Mouse (Mus musculus) ES-Bruce4 (cell line): Measurements from ENCODE around the gene Olfr572. TPM values are rescaled to one million over a fixed set of nuclear protein-coding genes. Genes with fewer than 3 reads are reported as not detected.

Experiments used
- H3K27ac ChIP-seq: 2 replicates; pipeline ENCODE4 v1.5.1; 2012; ENCODE audit warnings: low read length, inconsistent platforms; ENCODE audit not compliant: insufficient read depth
- H3K27me3 ChIP-seq: 2 replicates; pipeline ENCODE4 v1.6.1; 2012; ENCODE audit warnings: mild to moderate bottlenecking, low read length, inconsistent platforms; ENCODE audit not compliant: control insufficient read depth, poor library complexity, insufficient read depth, severe bottlenecking
- H3K36me3 ChIP-seq: 2 replicates; pipeline ENCODE4 v1.6.1; 2012; ENCODE audit warnings: inconsistent platforms, mild to moderate bottlenecking, low read length, moderate library complexity; ENCODE audit not compliant: control insufficient read depth, poor library complexity, insufficient read depth, severe bottlenecking
- H3K4me1 ChIP-seq: one replicate; pipeline ENCODE4 v1.8.1; 2011; ENCODE audit warnings: low read length; ENCODE audit not compliant: control insufficient read depth, insufficient read depth
- H3K4me3 ChIP-seq: 2 replicates; pipeline ENCODE4 v1.5.1; 2011; ENCODE audit warnings: low read depth, mild to moderate bottlenecking, low read length
- H3K9ac ChIP-seq: 2 replicates; pipeline ENCODE4 v1.6.1; 2012; ENCODE audit warnings: low read depth, mild to moderate bottlenecking, inconsistent platforms; ENCODE audit not compliant: poor library complexity, severe bottlenecking
- H3K9me3 ChIP-seq: replicated peaks from 2 replicates; pipeline ENCODE4 v1.6.1; 2012; ENCODE audit warnings: mild to moderate bottlenecking, low read length, inconsistent platforms; ENCODE audit not compliant: control insufficient read depth, poor library complexity, insufficient read depth, severe bottlenecking
- CTCF ChIP-seq: IDR thresholded peaks from one replicate; pipeline ENCODE4 v1.8.1; 2011; ENCODE audit warnings: low read depth, low read length
- EP300 ChIP-seq: IDR thresholded peaks from 2 replicates; pipeline ENCODE4 v1.6.1; 2011; ENCODE audit warnings: low read depth, low read length; ENCODE audit not compliant: insufficient read depth
- POLR2A ChIP-seq: IDR thresholded peaks from one replicate; pipeline ENCODE4 v1.8.1; 2011; ENCODE audit warnings: low read length; ENCODE audit not compliant: insufficient read depth
- polyA plus RNA-seq: library from polyadenylated mRNA; stranded (reverse); fragments of >200 nt; gene quantifications from 2 replicates; pipeline ENCODE4 v1.2.4, GENCODE M21; 2011; ENCODE audit warnings: low read depth; ENCODE audit not compliant: missing spikeins, insufficient read depth, insufficient read length

Olfr572 gene
- polyA plus RNA-seq, 1 experiment, result not detected

DNA sequence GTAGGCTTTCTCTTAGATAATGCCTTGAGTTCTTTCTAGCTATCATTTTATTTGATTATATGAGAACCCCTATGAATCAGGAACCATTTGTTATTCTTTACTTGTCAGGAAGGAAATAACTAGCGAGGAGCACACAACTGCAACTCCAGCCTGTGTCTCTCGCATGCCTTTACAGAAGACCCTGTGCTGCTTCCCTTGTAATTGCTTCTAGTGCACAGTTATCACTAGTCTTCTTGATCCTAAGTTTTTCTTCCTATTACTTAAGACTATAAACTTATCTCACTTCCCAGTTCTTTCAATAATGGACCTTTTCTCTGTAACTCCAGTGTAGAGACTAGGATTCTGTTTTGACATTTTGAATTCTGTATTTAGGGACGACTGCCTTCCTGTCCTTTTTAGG lies 33.9 kb downstream of the Olfr572 start:
- H3K27me3 ChIP-seq, result no peaks in the 10 kb centered on the region
- H3K27ac ChIP-seq, result no peak overlapping the region
- no peak overlapping the region for H3K4me3 ChIP-seq
- H3K9ac ChIP-seq, result no peak overlapping the region
- H3K9me3 ChIP-seq, result no peaks in the 10 kb centered on the region
- H3K36me3 ChIP-seq, result no peaks in the 10 kb centered on the region
- H3K4me1 ChIP-seq, result no peaks in the 10 kb centered on the region
- no peak for TF ChIP-seq POLR2A

DNA sequence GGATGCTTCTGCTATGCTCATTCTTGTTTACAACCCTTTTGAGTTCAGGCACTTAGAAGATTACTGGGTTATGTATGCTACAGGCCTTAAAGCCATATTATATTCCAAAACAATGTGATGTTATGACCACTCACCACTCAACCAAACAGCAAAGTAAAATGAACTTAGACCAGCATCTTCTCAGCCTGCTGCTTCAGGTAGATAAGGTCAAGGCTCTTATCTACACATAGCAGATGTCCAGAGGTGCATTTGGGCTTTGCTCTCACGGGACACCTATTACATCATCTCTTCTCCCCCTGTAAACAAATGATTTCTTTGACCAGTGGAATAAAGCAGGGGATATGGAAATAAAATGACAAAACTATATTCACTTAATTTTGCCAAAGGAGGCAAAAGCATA lies 34.4 kb downstream of the Olfr572 start, which contains the start of gene Olfr575:
Gene Olfr575, minus strand, starts transcription at position 183 of the 400 bp plus-strand sequence.
- Histone ChIP-seq H3K4me1 (no peaks in the 10 kb centered on the region), H3K27me3 (no peaks in the 10 kb centered on the region), H3K36me3 (no peaks in the 10 kb centered on the region), H3K27ac (no peak within 1 kb of the TSS), H3K9ac (no peak within 1 kb of the TSS), H3K4me3 (no peak within 1 kb of the TSS), H3K9me3 (no peaks in the 10 kb centered on the region)
- no peak for TF ChIP-seq POLR2A
- no peak for TF ChIP-seq CTCF
- no peak for TF ChIP-seq EP300

DNA sequence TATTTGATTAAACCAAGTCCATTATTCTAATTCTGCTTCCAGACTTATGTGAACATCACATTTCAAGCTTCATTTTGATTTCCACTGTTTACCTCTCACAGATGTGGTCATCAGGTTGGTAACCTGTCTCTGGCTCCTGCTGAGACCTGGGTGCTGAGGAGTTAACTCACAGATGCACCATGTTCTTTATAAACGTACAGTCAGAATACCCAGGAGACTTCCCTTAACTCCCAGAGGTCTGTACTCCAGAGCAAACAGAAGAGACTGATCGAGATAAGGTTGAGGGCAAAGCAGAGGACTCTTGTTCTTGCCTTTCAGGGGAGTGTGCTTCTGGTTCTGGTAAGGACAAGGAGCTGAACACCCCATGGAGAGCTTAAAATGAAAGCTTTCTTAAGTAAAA lies 38.2 kb downstream of the Olfr572 start, which contains the start of gene Olfr576:
Gene Olfr576, plus strand, starts transcription at position 301 of the 400 bp plus-strand sequence.
- no peak within 1 kb of the TSS for H3K9ac ChIP-seq
- no peaks in the 10 kb centered on the region for H3K36me3 ChIP-seq
- H3K4me3 ChIP-seq, result no peak within 1 kb of the TSS
- no peaks in the 10 kb centered on the region for H3K9me3 ChIP-seq
- no peak for TF ChIP-seq CTCF
- no peak for TF ChIP-seq POLR2A
- no peak for TF ChIP-seq EP300
- H3K27me3 ChIP-seq, result peaks cover 2% of the 10 kb centered on the region; the same call in 1 of the 2 replicates
- H3K4me1 ChIP-seq, result no peaks in the 10 kb centered on the region
- H3K27ac ChIP-seq, result no peak within 1 kb of the TSS

DNA sequence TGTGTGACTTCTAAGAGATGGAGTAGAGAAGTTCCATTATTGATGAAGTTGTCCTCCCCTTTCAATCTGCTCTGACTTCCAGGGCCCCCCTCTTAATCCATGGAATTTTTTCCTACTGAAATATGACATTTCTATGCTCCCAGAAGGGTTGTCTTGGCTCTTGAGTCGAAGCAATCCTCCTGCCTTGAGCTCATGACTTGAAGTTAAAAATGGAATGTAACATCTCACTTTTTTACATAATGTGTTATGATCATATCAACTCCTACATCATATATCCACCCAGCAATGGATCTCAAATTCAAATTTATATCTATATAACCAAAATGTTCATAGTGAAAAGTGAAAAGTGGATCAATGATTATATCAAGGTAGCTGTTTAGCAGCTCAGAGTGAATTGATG lies 50.2 kb downstream of the Olfr572 start:
- H3K4me1 ChIP-seq, result no peaks in the 10 kb centered on the region
- no peak overlapping the region for H3K9ac ChIP-seq
- H3K36me3 ChIP-seq, result no peaks in the 10 kb centered on the region
- H3K4me3 ChIP-seq, result no peak overlapping the region
- H3K27me3 ChIP-seq, result no peaks in the 10 kb centered on the region
- TF ChIP-seq EP300, result no peak
- TF ChIP-seq POLR2A, result no peak
- TF ChIP-seq CTCF, result no peak
- H3K9me3 ChIP-seq, result no peaks in the 10 kb centered on the region
- H3K27ac ChIP-seq, result no peak overlapping the region

DNA sequence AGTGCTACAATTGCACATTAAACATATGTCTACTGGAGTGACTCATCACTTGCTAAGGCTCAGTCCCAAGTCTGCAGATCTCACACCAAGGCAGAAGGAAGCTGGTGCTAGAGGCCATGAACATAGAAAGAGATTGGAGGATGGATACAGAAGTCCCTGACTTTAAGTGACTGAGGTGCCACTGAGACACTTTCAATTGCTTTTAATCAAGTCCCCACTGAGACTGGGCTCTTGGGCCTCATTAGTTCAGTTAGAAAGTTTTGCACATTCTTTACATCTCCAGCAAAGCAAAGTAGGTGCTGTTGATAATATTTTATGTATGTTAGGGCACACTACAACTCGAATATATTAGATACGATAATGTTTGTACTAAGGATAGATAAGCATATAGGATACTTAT lies 51.6 kb downstream of the Olfr572 start, which contains the start of gene Olfr577:
Gene Olfr577, minus strand, starts transcription at position 101 of the 400 bp plus-strand sequence.
- TF ChIP-seq CTCF, result no peak
- no peak for TF ChIP-seq POLR2A
- TF ChIP-seq EP300, result no peak
- H3K9me3 ChIP-seq, result no peaks in the 10 kb centered on the region
- no peaks in the 10 kb centered on the region for H3K27me3 ChIP-seq
- no peaks in the 10 kb centered on the region for H3K4me1 ChIP-seq
- H3K4me3 ChIP-seq, result no peak within 1 kb of the TSS
- H3K36me3 ChIP-seq, result no peaks in the 10 kb centered on the region
- no peak within 1 kb of the TSS for H3K9ac ChIP-seq
- no peak within 1 kb of the TSS for H3K27ac ChIP-seq

Other genes with a start within 250 kb of the Olfr572 start
- 7.6 and 9.9 TPM in 2 replicates for gene Trim68, start 237.1 kb upstream of the Olfr572 start, polyA plus RNA-seq
- not detected in 2 replicates for gene Olfr557, start 228.5 kb upstream of the Olfr572 start, polyA plus RNA-seq
- not detected in 2 replicates for gene Olfr558, start 222.2 kb upstream of the Olfr572 start, polyA plus RNA-seq
- not detected in 2 replicates for gene Olfr33, start 205.3 kb upstream of the Olfr572 start, polyA plus RNA-seq
- gene Olfr559, start 196.9 kb upstream of the Olfr572 start, polyA plus RNA-seq, result not detected in 2 replicates
- gene Olfr560, start 165.0 kb upstream of the Olfr572 start, polyA plus RNA-seq, result not detected in 2 replicates
- not detected in 2 replicates for gene Olfr78, start 164.9 kb upstream of the Olfr572 start, polyA plus RNA-seq
- not detected in 2 replicates for gene Olfr561, start 153.2 kb upstream of the Olfr572 start, polyA plus RNA-seq
- gene Olfr564, start 120.9 kb upstream of the Olfr572 start, polyA plus RNA-seq, result not detected in 2 replicates
- not detected in 2 replicates for gene Olfr566, start 65.6 kb upstream of the Olfr572 start, polyA plus RNA-seq
- gene Olfr568, start 47.3 kb upstream of the Olfr572 start, polyA plus RNA-seq, result not detected in 2 replicates
- gene Olfr569, start 33.5 kb upstream of the Olfr572 start, polyA plus RNA-seq, result not detected in 2 replicates
- not detected in 2 replicates for gene Olfr570, start 29.8 kb upstream of the Olfr572 start, polyA plus RNA-seq
- 0.33 and 0.39 TPM in 2 replicates for gene Olfr571, start 6.9 kb upstream of the Olfr572 start, polyA plus RNA-seq
- gene Olfr573-ps1, start 18.2 kb downstream of the Olfr572 start, polyA plus RNA-seq, result not detected in 2 replicates
- not detected in 2 replicates for gene Olfr574, start 24.1 kb downstream of the Olfr572 start, polyA plus RNA-seq
- gene Olfr575, start 34.4 kb downstream of the Olfr572 start, polyA plus RNA-seq, result not detected in 2 replicates
- 0.19 TPM in 1 of 2 replicates, not detected in the other for gene Olfr576, start 38.3 kb downstream of the Olfr572 start, polyA plus RNA-seq
- not detected in 2 replicates for gene Olfr577, start 51.5 kb downstream of the Olfr572 start, polyA plus RNA-seq
- gene Olfr578, start 64.9 kb downstream of the Olfr572 start, polyA plus RNA-seq, result not detected in 2 replicates
- gene Olfr582, start 113.6 kb downstream of the Olfr572 start, polyA plus RNA-seq, result not detected in 2 replicates
- not detected in 2 replicates for gene Olfr583, start 126.9 kb downstream of the Olfr572 start, polyA plus RNA-seq
- not detected in 2 replicates for gene Olfr584, start 157.5 kb downstream of the Olfr572 start, polyA plus RNA-seq
- gene Olfr585, start 173.3 kb downstream of the Olfr572 start, polyA plus RNA-seq, result not detected in 2 replicates
- gene Olfr586, start 201.2 kb downstream of the Olfr572 start, polyA plus RNA-seq, result not detected in 2 replicates
- gene Olfr588-ps1, start 216.5 kb downstream of the Olfr572 start, polyA plus RNA-seq, result not detected in 2 replicates
- not detected in 2 replicates for gene Olfr589, start 231.9 kb downstream of the Olfr572 start, polyA plus RNA-seq